Mouse (Mus musculus) CH12.LX (cell line): ENCODE results near the gene Ethe1. TPM values are rescaled to one million over a fixed set of nuclear protein-coding genes. Genes with fewer than 3 reads are reported as not detected.

Experiments
- DNase-seq: peaks from one replicate; pipeline ENCODE4 v3.0.0-alpha.2; 2013; ENCODE audit errors: extremely low read depth
- H3K27ac ChIP-seq: 2 replicates; pipeline ENCODE4 v1.5.1; 2012; ENCODE audit warnings: low read depth, mild to moderate bottlenecking, control low read depth, moderate library complexity; ENCODE audit not compliant: insufficient read depth
- H3K27me3 ChIP-seq: replicated peaks from 2 replicates; pipeline ENCODE3; 2012; ENCODE audit warnings: inconsistent platforms
- H3K36me3 ChIP-seq, 2 experiments: replicated peaks in 1 of 2; 2 replicates each; pipeline versions ENCODE3 to v1.6.1; 2012; ENCODE audit warnings: inconsistent platforms in 1 of 2, low read length in 1 of 2, mild to moderate bottlenecking in 1 of 2, mixed read lengths in 1 of 2, moderate library complexity in 1 of 2; ENCODE audit not compliant: control insufficient read depth in 1 of 2, insufficient read depth in 1 of 2
- H3K4me1 ChIP-seq, 2 experiments: 2 replicates each; pipeline ENCODE4 v1.6.1; 2012; ENCODE audit warnings: inconsistent platforms in 1 of 2, moderate library complexity in 1 of 2; ENCODE audit not compliant: insufficient read depth in 2 of 2, control insufficient read depth in 1 of 2
- H3K4me2 ChIP-seq: 2 replicates; pipeline ENCODE4 v1.6.1; 2012; ENCODE audit warnings: low read depth, mild to moderate bottlenecking, control low read depth; ENCODE audit not compliant: poor library complexity, insufficient read depth, severe bottlenecking
- H3K4me3 ChIP-seq, 3 experiments: fragments of 150-350 bp in 1 of 3; sonication (generic) in 1 of 3; replicated peaks in 1 of 3; 2 replicates each; pipeline versions ENCODE3 to v1.5.1; 2011 to 2012; ENCODE audit warnings: low read depth in 2 of 3, low read length in 2 of 3, mild to moderate bottlenecking in 2 of 3, moderate library complexity in 2 of 3, control low read depth in 1 of 3, improper control_type of control experiment in 1 of 3, inconsistent platforms in 1 of 3, mixed read lengths in 1 of 3; ENCODE audit not compliant: poor library complexity in 1 of 3
- H3K79me2 ChIP-seq: replicated peaks from 2 replicates; pipeline ENCODE4 v1.6.1; 2012; ENCODE audit warnings: mild to moderate bottlenecking, moderate library complexity; ENCODE audit not compliant: control insufficient read depth, poor library complexity, insufficient read depth, severe bottlenecking; ENCODE audit errors: extremely low read depth
- H3K9ac ChIP-seq: 2 replicates; pipeline ENCODE4 v1.6.1; 2012; ENCODE audit warnings: low read depth, mild to moderate bottlenecking, control low read depth, moderate library complexity; ENCODE audit not compliant: insufficient read depth
- H3K9me3 ChIP-seq: replicated peaks from 2 replicates; pipeline ENCODE3; 2012; ENCODE audit warnings: low read length, inconsistent platforms, mixed read lengths
- CHD1 ChIP-seq: IDR thresholded peaks from 2 replicates; pipeline ENCODE4 v1.6.1; 2012; ENCODE audit warnings: low read depth, low read length, improper control_type of control experiment, inconsistent platforms
- ELF1 ChIP-seq: IDR thresholded peaks from 2 replicates; pipeline ENCODE4 v1.6.1; 2014; ENCODE audit warnings: low read depth, mild to moderate bottlenecking, inconsistent platforms, low read length, improper control_type of control experiment
- EP300 ChIP-seq: IDR thresholded peaks from 2 replicates; pipeline ENCODE4 v1.6.1; 2011; ENCODE audit warnings: low read length, improper control_type of control experiment
- ETS1 ChIP-seq: conservative IDR thresholded peaks from 2 replicates; pipeline ENCODE4 v1.6.1; 2012; ENCODE audit warnings: low read depth, mild to moderate bottlenecking, inconsistent platforms, low read length, improper control_type of control experiment, moderate library complexity
- GABPA ChIP-seq: IDR thresholded peaks from 2 replicates; pipeline ENCODE4 v1.6.1; 2012; ENCODE audit warnings: low read depth, low read length, improper control_type of control experiment, inconsistent platforms; ENCODE audit not compliant: insufficient replicate concordance
- MAX ChIP-seq: IDR thresholded peaks from 2 replicates; pipeline ENCODE4 v1.6.1; 2011; ENCODE audit warnings: low read length, improper control_type of control experiment
- MAZ ChIP-seq: IDR thresholded peaks from 2 replicates; pipeline ENCODE4 v1.6.1; 2012; ENCODE audit warnings: low read depth, mild to moderate bottlenecking, inconsistent platforms, low read length, improper control_type of control experiment, moderate library complexity
- MEF2A ChIP-seq: IDR thresholded peaks from 2 replicates; pipeline ENCODE4 v1.6.1; 2014; ENCODE audit warnings: low read depth, mild to moderate bottlenecking, inconsistent platforms, low read length, improper control_type of control experiment, borderline replicate concordance
- MXI1 ChIP-seq: IDR thresholded peaks from 2 replicates; pipeline ENCODE4 v1.6.1; 2011; ENCODE audit warnings: mild to moderate bottlenecking, low read depth, low read length, improper control_type of control experiment
- POLR2A ChIP-seq: IDR thresholded peaks from 2 replicates; pipeline ENCODE4 v1.6.1; 2011; ENCODE audit warnings: low read depth, mild to moderate bottlenecking, improper control_type of control experiment, low read length
- POLR2AphosphoS2 ChIP-seq: IDR thresholded peaks from 2 replicates; pipeline ENCODE4 v1.6.1; 2011; ENCODE audit warnings: low read depth, low read length, improper control_type of control experiment
- RCOR1 ChIP-seq: conservative IDR thresholded peaks from 2 replicates; pipeline ENCODE4 v1.6.1; 2012; ENCODE audit warnings: low read depth, mild to moderate bottlenecking, inconsistent platforms, low read length, improper control_type of control experiment
- SIN3A ChIP-seq: IDR thresholded peaks from 2 replicates; pipeline ENCODE4 v1.6.1; 2012; ENCODE audit warnings: low read length, improper control_type of control experiment, inconsistent platforms
- SMC3 ChIP-seq: IDR thresholded peaks from 2 replicates; pipeline ENCODE4 v1.6.1; 2011; ENCODE audit warnings: low read depth, low read length, improper control_type of control experiment
- TBP ChIP-seq: conservative IDR thresholded peaks from 2 replicates; pipeline ENCODE4 v1.6.1; 2011; ENCODE audit warnings: low read depth, low read length, improper control_type of control experiment
- UBTF ChIP-seq: IDR thresholded peaks from 2 replicates; pipeline ENCODE4 v1.6.1; 2012; ENCODE audit warnings: low read depth, mild to moderate bottlenecking, inconsistent platforms, low read length, improper control_type of control experiment, moderate library complexity
- ZC3H11A ChIP-seq: IDR thresholded peaks from 2 replicates; pipeline ENCODE4 v1.6.1; 2012; ENCODE audit warnings: low read depth, mild to moderate bottlenecking, inconsistent platforms, low read length, improper control_type of control experiment
- ZMIZ1 ChIP-seq: IDR thresholded peaks from 2 replicates; pipeline ENCODE4 v1.6.1; 2012; ENCODE audit warnings: low read depth, mild to moderate bottlenecking, inconsistent platforms, low read length, improper control_type of control experiment
- dilution Hi-C: fragments of 300-500 bp; cut with MboI; formaldehyde crosslinking; loops from 2 replicates; pipeline ENCODE4 v1.14.3; 2020; ENCODE audit warnings: low sequenced_read_pairs; ENCODE audit not compliant: extremely low pct_unique_long_range_greater_than_20kb, extremely low pct_ligation_motif_present
- in situ Hi-C: fragments of 300-500 bp; cut with MboI; formaldehyde crosslinking; loops from 3 replicates; pipeline ENCODE4 v1.14.3; 2019; ENCODE audit warnings: low sequenced_read_pairs, low pct_ligation_motif_present, low pct_unique_long_range_greater_than_20kb, mixed read lengths
- polyA plus RNA-seq: library from polyadenylated mRNA; unstranded; fragments of >175 nt; gene quantifications from 2 replicates; pipeline ENCODE4 v1.2.1, GENCODE M21; 2012; ENCODE audit warnings: low read depth; ENCODE audit not compliant: insufficient read length
- total RNA-seq, 2 experiments: library from RNA; depleted of rRNA; stranded (reverse); fragments of 300-350 nt in 1 of 2; fragments of >200 nt in 1 of 2; gene quantifications; 2 replicates each; pipeline ENCODE4 v1.2.3; 2012 to 2014

The Ethe1 gene
- total and polyA plus RNA-seq, 3 experiments = 22.8 to 32.0 (median 24.1) TPM

DNA sequence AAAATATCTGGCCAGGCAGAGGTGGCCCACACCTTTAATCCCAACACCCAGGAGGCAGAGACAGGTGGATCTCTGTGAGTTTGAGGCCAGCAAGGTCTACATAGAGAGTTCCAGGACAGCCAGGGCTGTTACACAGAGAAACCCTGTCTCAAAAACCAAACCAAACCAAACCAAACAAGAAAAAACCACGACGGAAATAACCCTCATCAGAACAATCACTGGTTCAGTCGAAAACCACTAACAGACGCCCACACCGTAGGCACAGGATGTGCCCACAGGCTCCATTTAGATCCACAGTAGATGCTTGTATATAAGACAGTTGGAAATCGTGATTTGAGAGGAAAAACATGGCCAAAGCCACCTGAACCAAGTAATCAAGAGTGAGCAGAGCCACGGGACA, 57.7 kb downstream of the Ethe1 start:
- Histone ChIP-seq H3K79me2 (no peaks in the 10 kb centered on the region), H3K27ac (no peak overlapping the region), H3K9ac (no peak overlapping the region), H3K9me3 (no peaks in the 10 kb centered on the region)
- TF ChIP-seq ELF1 (no peak), MXI1 (no peak), SIN3A (no peak), ZMIZ1 (no peak), UBTF (no peak), POLR2A (no peak), ETS1 (no peak), GABPA (no peak), MAX (no peak), TBP (no peak), CHD1 (no peak)
- TF ChIP-seq, all 38 proteins: peak for 0
- Histone ChIP-seq H3K4me3 (no peak overlapping the region), H3K27me3 (peaks cover 6% of the 10 kb centered on the region), H3K36me3 (no peaks in the 10 kb centered on the region), H3K4me2 (no peak overlapping the region), H3K4me1 (peaks cover 11 to 24% of the 10 kb centered on the region in 2 experiments)
- DNase-seq = no peak
- dilution Hi-C loops (no loop called here), in situ Hi-C loops (loop anchor here (5.0 to 10.0 kb wide), 2 partner anchors 38 to 110 kb away; partner anchors contain the start of gene Irgq)

- Histone ChIP-seq H3K79me2 (no peaks in the 10 kb centered on the region), H3K4me1 (peaks cover 7 to 14% of the 10 kb centered on the region in 2 experiments), H3K9me3 (no peaks in the 10 kb centered on the region), H3K4me2 (no peak overlapping the region), H3K36me3 (no peaks in the 10 kb centered on the region), H3K9ac (no peak overlapping the region), H3K4me3 (no peak overlapping the region), H3K27ac (no peak overlapping the region), H3K27me3 (no peaks in the 10 kb centered on the region)
- dilution Hi-C loops = no loop called here
- TF ChIP-seq MEF2A = no peak
- no peak for TF ChIP-seq ELF1
- no peak for TF ChIP-seq MAX
- no peak for TF ChIP-seq UBTF
- TF ChIP-seq ZC3H11A = no peak
- TF ChIP-seq RCOR1 = no peak
- no peak for TF ChIP-seq CHD1
- TF ChIP-seq POLR2AphosphoS2 = no peak
- no peak for TF ChIP-seq MAZ
- no peak for TF ChIP-seq GABPA
- no peak for TF ChIP-seq ZMIZ1
- TF ChIP-seq EP300 = no peak
- TF ChIP-seq SIN3A = no peak
- no peak for TF ChIP-seq SMC3
- DNase-seq = no peak
- in situ Hi-C loops = loop anchor here (5.0 to 10.0 kb wide), 2 partner anchors 39 to 112 kb away; partner anchors contain the start of gene Irgq
Observed at GRCm38 (mm10) chr7:24646486-24646885, 59.1 kb downstream of the Ethe1 start.
